Mouse (Mus musculus) bone marrow macrophage, adult 2 months (primary cell): Measurements from ENCODE around the gene Micu2. TPM values are rescaled to one million over a fixed set of nuclear protein-coding genes. Genes with fewer than 3 reads are reported as not detected.

ENCODE experiments used
- H3K27ac ChIP-seq: 2 replicates; pipeline ENCODE4 v1.5.1; 2012; ENCODE audit warnings: low read depth, low read length; ENCODE audit not compliant: insufficient read depth
- H3K4me1 ChIP-seq: 2 replicates; pipeline ENCODE4 v1.6.1; 2012; ENCODE audit warnings: low read length; ENCODE audit not compliant: control insufficient read depth, insufficient read depth
- H3K4me3 ChIP-seq: 2 replicates; pipeline ENCODE4 v1.5.1; 2012; ENCODE audit warnings: mild to moderate bottlenecking, low read length, moderate library complexity; ENCODE audit not compliant: insufficient read depth
- CTCF ChIP-seq: IDR thresholded peaks from 2 replicates; pipeline ENCODE4 v1.5.1; 2012; ENCODE audit warnings: low read depth, mild to moderate bottlenecking, low read length, moderate library complexity
- POLR2A ChIP-seq: IDR thresholded peaks from 2 replicates; pipeline ENCODE4 v1.6.1; 2012; ENCODE audit warnings: mild to moderate bottlenecking, low read depth, low read length, borderline replicate concordance
- polyA plus RNA-seq: library from polyadenylated mRNA; stranded (reverse); fragments of >200 nt; gene quantifications from 2 replicates; pipeline ENCODE4 v1.2.4, GENCODE M21; 2012; ENCODE audit not compliant: missing spikeins, insufficient read depth, insufficient read length

The Micu2 gene
- polyA plus RNA-seq, 1 experiment, result 48.2 TPM

DNA sequence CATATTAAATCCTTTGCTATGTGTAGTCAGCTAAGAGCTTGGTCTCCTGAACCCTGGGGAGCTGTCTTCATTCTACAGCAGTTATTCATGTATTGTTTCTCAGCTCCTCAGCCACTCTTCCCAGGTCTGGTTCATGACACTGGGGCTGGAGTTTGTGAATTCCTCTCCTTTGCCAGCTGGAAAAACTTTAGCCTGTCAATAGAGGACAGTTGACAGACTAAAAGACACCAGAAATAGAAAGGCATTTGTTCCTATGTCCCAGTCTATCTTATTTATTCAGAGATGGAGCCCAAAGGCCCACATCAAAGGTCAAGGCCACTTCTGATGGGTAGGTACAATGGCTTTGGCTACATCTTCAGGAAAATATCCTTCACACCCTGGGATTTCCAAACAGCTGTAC is 7.3 kb downstream of the Micu2 start:
- Histone ChIP-seq H3K4me1 (no peaks in the 10 kb centered on the region), H3K4me3 (no peak overlapping the region), H3K27ac (no peak overlapping the region)
- TF ChIP-seq POLR2A, result no peak
- TF ChIP-seq CTCF, result no peak

DNA sequence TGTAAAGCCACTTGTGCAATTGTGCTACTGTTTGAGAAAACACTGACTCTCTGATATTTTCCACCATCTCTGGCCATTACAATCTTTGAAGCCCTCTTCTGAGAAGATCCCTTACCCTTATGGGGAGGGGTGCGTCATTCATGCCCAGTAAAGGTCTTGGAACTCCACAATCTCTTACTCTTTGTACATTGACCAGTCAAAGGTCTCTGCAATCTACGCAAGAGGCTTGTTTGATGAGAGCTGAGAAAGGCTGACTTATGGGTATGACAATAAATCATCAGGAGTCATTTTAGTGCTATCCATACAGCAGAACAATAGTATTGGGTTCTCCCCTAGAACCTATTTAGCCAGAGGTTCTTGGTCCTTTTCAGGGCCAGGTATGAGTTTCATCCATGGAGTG is 9.9 kb downstream of the Micu2 start:
- Histone ChIP-seq H3K27ac (no peak overlapping the region), H3K4me1 (no peaks in the 10 kb centered on the region), H3K4me3 (no peak overlapping the region)
- TF ChIP-seq CTCF (no peak), POLR2A (no peak)

DNA sequence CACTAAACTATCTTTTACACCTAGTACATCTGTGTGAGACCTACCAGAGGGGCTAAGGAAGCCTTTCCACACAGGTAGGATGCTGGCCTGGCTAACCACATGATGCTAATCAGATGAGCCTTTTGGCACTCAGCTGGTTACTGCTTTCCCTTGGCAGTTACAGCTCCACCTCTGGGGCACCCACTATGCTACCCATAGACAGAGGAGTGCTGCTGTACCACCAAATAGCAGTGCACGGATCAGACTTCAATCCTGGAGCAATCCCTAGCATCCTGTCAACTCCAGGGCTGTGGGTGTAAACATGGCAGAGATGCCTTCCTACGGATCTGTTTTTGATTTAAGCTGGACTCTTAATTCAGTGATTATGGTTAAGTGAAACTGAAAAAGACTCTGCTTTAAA is 13.3 kb downstream of the Micu2 start:
- no peak for TF ChIP-seq POLR2A
- no peak for TF ChIP-seq CTCF
- H3K4me3 ChIP-seq, result no peak overlapping the region
- H3K27ac ChIP-seq, result no peak overlapping the region
- 0 out of 2 replicates have a peak, but pooled peaks cover 1% of the 10 kb centered on the region for H3K4me1 ChIP-seq

DNA sequence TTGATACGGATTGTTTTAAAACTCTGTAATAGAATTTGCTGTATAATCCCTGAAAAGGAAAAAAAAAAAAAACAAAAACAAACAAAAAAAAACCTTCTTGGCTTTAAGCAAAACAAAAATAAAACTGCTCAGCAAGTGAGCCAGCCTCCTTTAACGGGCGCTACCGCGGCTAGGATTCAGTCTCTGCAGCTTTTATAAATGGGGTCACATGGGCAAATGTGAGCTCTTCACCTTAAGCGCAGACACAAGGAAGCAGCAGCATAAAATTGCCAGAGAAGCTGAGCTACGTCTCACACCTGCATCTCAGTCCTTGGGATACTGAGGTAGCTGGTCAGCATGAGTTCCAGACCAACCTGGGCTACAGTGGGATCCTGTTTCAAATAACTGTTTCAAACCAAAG is 16.6 kb downstream of the Micu2 start:
- Histone ChIP-seq H3K4me3 (no peak overlapping the region), H3K27ac (no peak overlapping the region), H3K4me1 (0 out of 2 replicates have a peak, but pooled peaks cover 2% of the 10 kb centered on the region)
- TF ChIP-seq POLR2A, result no peak
- TF ChIP-seq CTCF, result no peak

DNA sequence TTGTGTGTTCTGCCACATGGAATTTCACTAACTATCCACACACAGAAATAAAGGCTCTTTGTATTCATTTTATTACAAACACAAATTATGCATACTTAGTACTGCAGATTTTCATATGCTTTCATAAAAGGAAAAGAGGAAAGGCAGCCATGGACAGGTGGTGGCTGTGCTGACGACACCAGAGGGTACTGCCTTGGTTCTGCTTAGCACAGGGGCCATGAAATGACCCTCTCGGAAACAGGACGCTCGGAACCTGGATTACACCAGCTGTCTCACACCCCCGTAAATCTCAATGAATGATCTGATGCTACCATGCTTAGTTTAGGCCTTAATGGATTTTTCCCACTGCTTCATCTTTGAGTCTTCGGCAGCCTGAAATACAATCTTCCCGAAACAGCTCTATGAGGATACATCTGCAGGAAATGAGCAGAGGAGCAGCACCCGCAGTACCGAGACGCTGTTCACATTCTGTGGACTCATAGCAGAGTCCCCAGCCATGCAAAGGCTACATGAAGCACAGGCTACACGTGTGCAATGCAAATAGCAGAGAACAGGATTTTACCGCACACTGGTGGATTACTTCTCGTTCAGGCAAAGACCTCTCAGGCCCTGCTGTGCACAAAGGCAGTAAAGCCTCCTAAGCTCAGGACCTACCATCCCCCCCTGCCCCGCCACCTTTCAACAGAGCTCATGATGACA is 17.2 kb downstream of the Micu2 start:
- H3K4me3 ChIP-seq, result no peak overlapping the region
- no peak overlapping the region for H3K27ac ChIP-seq
- TF ChIP-seq POLR2A (no peak), CTCF (no peak)
- 0 out of 2 replicates have a peak, but pooled peaks cover 2% of the 10 kb centered on the region for H3K4me1 ChIP-seq

DNA sequence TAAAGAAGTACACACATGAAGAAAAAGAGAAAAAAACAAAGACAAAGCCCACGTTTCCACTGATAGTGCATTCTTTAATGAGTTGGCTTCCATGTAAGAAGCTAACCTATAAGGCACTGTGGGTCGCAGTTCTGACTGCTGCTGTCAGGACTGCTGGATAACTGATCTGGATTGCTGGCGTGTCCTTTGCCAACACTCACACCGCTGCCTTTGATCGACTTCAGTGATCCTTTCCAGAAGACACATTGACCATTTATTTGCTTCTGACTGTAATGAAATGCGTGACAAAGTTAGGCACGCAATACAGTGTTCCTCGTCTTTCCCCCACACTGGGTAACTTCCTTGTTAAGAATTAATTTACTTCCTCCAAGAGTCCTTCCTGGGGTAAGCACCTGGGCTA is 18.3 kb downstream of the Micu2 start:
- TF ChIP-seq CTCF (no peak), POLR2A (no peak)
- no peak overlapping the region for H3K27ac ChIP-seq
- no peak overlapping the region for H3K4me3 ChIP-seq

DNA sequence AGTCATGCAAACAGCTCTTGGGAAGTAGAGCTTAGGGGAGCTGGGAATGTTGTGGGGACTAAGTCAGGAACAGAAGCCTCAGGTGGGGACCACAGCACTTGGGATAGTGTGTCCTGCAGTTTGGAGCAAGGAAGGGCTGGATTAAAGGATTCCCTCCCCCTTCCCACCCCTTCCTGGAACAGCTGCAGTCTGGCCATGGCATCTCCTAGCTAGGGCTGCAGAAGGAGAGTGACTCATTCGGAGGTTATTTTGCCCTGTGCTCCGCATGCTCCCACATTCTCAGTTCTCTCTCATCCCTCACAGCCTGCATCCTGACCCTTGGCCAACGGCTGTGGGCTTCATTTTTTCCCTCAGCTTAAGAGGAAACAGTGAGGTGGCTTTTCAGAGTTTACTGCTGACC is 18.9 kb downstream of the Micu2 start:
- no peak overlapping the region for H3K27ac ChIP-seq
- no peak overlapping the region for H3K4me3 ChIP-seq
- peaks cover 2% of the 10 kb centered on the region; the same call in 1 of the 2 replicates for H3K4me1 ChIP-seq
- TF ChIP-seq POLR2A (no peak), CTCF (no peak)

More for the DNA sequence above, 18.3 kb downstream of the Micu2 start:
- H3K4me1 ChIP-seq, result peaks cover 2% of the 10 kb centered on the region; the same call in 1 of the 2 replicates

DNA sequence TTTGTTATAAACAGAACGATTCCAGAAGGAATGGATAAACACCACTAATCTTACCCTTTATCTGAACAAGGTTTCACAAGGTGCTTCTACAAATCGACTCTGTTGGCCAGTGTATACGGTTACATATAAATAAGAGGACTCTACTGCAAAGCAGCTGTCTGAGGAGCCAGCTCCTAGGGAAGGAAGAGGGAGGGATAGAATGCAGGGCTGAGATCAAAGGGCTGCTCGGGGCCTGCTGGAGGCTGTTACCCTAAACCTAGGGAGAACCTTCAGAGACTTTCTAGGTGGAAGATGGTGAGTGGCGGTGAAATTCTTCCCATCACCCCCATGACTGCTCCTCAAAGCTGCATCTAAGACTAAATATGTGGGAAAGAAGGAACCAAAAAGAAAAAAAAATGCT is 20.9 kb downstream of the Micu2 start:
- Histone ChIP-seq H3K4me3 (no peak overlapping the region), H3K4me1 (peaks cover 2% of the 10 kb centered on the region; the same call in 1 of the 2 replicates), H3K27ac (no peak overlapping the region)
- TF ChIP-seq POLR2A (no peak), CTCF (no peak)

DNA sequence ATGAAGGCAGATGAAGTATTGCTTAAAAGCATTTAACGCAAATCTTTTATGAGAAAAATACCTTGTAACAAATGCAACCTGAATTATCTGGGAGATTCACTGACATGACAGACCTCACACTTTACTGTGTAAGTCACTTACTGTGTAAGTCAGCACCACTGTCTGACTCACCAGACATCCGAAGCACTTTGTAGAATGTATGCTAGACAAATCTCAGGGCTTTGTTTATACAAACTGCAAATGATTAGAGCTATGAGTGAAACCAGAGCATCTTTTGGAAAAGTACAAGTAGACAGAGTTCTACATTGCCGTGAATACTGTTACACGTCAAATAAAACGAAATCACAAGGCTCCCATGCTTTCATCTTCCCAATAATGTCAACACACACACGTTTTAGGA is 23.4 kb downstream of the Micu2 start:
- TF ChIP-seq POLR2A (no peak), CTCF (no peak)
- Histone ChIP-seq H3K27ac (no peak overlapping the region), H3K4me3 (no peak overlapping the region), H3K4me1 (peaks cover under 1% of the 10 kb centered on the region; the same call in 1 of the 2 replicates)

DNA sequence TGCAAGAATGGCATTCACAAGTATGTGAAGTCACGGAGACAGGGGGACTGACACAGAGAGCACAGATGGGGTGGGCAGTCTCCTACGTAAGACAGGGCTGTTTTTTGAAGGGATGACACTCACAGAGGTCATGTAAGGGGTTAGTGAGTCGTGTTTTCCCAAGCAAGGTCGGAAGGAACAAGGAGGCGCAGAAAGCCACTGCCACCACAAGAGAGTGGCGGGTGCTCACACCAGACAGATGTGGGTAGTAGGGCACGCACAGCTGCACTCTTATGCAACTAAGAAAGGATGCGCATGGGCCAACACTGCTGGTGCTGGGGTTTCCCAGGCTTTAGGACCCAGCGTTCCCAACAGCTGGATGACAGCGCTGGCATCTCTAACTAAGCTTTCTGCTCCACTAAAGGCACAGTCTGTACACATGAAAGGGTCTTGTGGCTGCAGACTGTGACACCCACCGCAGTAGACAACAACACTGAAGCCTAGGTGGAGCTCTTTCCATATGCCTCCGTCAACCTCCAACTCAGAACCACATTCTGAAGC is 27.0 kb downstream of the Micu2 start:
- H3K27ac ChIP-seq, result no peak overlapping the region
- no peak for TF ChIP-seq CTCF
- TF ChIP-seq POLR2A, result no peak
- no peak overlapping the region for H3K4me3 ChIP-seq
- no peaks in the 10 kb centered on the region; the same call in 1 of the 2 replicates for H3K4me1 ChIP-seq

DNA sequence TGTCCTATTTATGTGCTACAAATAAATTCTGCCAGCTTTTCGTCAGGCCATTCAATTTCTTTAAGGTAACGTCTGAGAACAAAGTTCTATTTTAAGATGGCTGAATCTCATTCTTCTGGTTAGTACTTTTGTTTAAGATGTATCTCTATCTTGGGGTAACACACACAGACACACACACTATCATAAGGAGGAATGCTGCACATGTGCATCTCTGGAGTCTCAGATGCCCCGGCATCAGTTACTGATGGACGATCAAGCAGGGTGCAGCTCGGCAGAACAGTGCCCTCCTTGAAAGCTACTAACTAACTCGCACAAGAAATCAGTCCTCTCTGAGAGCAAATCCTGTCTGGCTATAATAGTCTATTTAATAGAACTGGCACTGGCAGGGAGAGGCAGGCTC is 30.2 kb downstream of the Micu2 start:
- TF ChIP-seq CTCF (no peak), POLR2A (no peak)
- no peak overlapping the region for H3K27ac ChIP-seq
- no peak overlapping the region for H3K4me3 ChIP-seq
- no peaks in the 10 kb centered on the region for H3K4me1 ChIP-seq
